Comparison of ENCODE assay signal across 35 mouse cellular contexts in genomic region chr12:47755227-47755626, GRCm38 (mm10).
"Had no signal": no experiment of that assay in that cellular context is flagged by ENCODE, and none has a peak within 500 bp of the region (broad histone marks: within the 10 kb centered on the region; RNA-seq: fewer than 3 reads in every experiment).

No protein-coding gene starts in this region.

- H3K4me3 ChIP-seq: heart, embryonic 12.5 days; heart, embryonic 13.5 days; heart, embryonic 15.5 days; hindbrain, embryonic 10.5 days; hindbrain, embryonic 12.5 days; hindbrain, embryonic 13.5 days; hindbrain, embryonic 15.5 days; intestine, embryonic 15.5 days; kidney, embryonic 15.5 days; layer of hippocampus, adult 2 months; left cerebral cortex, adult 2 months had no signal

- H3K4me1 ChIP-seq: heart, embryonic 12.5 days; heart, embryonic 13.5 days; heart, embryonic 15.5 days; hindbrain, embryonic 10.5 days; hindbrain, embryonic 12.5 days; hindbrain, embryonic 13.5 days; hindbrain, embryonic 15.5 days; intestine, embryonic 15.5 days; kidney, embryonic 15.5 days had no signal

- H3K27me3 ChIP-seq: heart, embryonic 12.5 days; heart, embryonic 13.5 days; heart, embryonic 15.5 days; hindbrain, embryonic 12.5 days; hindbrain, embryonic 13.5 days; hindbrain, embryonic 15.5 days; intestine, embryonic 15.5 days; kidney, embryonic 15.5 days had no signal

- ATAC-seq: hindbrain, embryonic 16.5 days; hindbrain, postnatal 0 days; inflammation-experienced regulatory T-cells, adult 6 months; intestine, embryonic 15.5 days; intestine, embryonic 16.5 days; intestine, postnatal 0 days had no signal

- H3K4me2 ChIP-seq: heart, embryonic 11.5 days; heart, embryonic 12.5 days; heart, embryonic 13.5 days; heart, embryonic 15.5 days; hindbrain, embryonic 12.5 days; hindbrain, embryonic 13.5 days; hindbrain, embryonic 14.5 days; hindbrain, embryonic 15.5 days; intestine, embryonic 15.5 days; kidney, embryonic 15.5 days had no signal

- H3K9ac ChIP-seq: heart, embryonic 12.5 days; heart, embryonic 13.5 days; heart, embryonic 15.5 days; hindbrain, embryonic 12.5 days; hindbrain, embryonic 13.5 days; hindbrain, embryonic 14.5 days; hindbrain, embryonic 15.5 days; intestine, embryonic 15.5 days; kidney, embryonic 15.5 days had no signal

- H3K9me3 ChIP-seq: heart, embryonic 12.5 days; heart, embryonic 13.5 days; heart, embryonic 15.5 days; hindbrain, embryonic 10.5 days; hindbrain, embryonic 12.5 days; hindbrain, embryonic 13.5 days; hindbrain, embryonic 15.5 days; intestine, embryonic 15.5 days; kidney, embryonic 15.5 days had no signal

- DNase-seq: heart, postnatal 10 days; heart, postnatal 14 days; heart, postnatal 36 days; heart, postnatal 4 days; kidney, adult 11 months; kidney, adult 18-20 months; kidney, adult 2 months; kidney, adult 8-10 months; kidney, adult 9 months; kidney, postnatal 10 days; kidney, postnatal 14 days; kidney, postnatal 25 days; kidney, postnatal 36 days; kidney, postnatal 4 days; layer of hippocampus, adult 9-11 months; layer of hippocampus, postnatal 36 days had no signal

- H3K36me3 ChIP-seq: heart, embryonic 12.5 days; heart, embryonic 13.5 days; heart, embryonic 15.5 days; hindbrain, embryonic 10.5 days; hindbrain, embryonic 12.5 days; hindbrain, embryonic 13.5 days; hindbrain, embryonic 15.5 days; intestine, embryonic 15.5 days; kidney, embryonic 15.5 days had no signal

- H3K27ac ChIP-seq: heart, embryonic 13.5 days; heart, embryonic 15.5 days; hindbrain, embryonic 10.5 days; hindbrain, embryonic 12.5 days; hindbrain, embryonic 13.5 days; hindbrain, embryonic 14.5 days; hindbrain, embryonic 15.5 days; hindbrain, postnatal 0 days; intestine, embryonic 15.5 days; kidney, embryonic 15.5 days; kidney, postnatal 0 days; layer of hippocampus, adult 2 months; left cerebral cortex, adult 2 months had no signal
